8 mouse cellular contexts compared by ENCODE assay signal in the genomic region with DNA sequence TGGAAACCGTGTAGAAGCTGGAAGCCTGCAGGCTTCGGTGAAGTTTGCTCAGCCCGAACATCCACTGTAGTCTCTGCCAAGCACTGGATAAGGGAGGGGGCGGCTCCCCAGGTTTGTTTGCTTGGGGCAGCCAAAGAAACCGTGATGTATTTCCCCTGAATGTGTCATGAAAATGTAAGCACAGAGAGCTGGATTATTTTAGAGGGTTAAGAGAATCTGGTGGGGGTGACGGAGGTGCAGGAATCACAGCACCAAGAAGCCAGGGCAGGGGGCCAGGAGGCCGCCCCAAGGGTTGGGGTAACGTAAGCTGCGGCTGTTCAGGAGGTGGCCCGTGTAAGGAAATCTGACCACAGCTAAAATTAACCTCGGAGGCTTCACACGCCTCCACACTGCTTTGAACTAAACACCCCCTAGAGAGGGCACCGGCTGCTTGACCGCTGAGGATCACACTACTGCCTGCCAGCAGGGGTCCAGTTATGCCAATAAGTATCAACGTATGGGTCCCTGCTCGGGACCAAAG.
DNase-seq lines count a peak whose midpoint lies in the region; ATAC-seq and TF ChIP-seq lines count a peak whose summit lies in the region.

No protein-coding gene starts in this region.

- ATAC-seq in embryonic facial prominence, embryonic 14.5 days (ENCODE audit: low read depth), result peak; percentile 76
- ATAC-seq in lung, embryonic 14.5 days (ENCODE audit: insufficient read depth), result peak; percentile 64
- peak; percentile 69; the same call in 1 of the 2 replicates for ATAC-seq in stomach, embryonic 15.5 days (ENCODE audit: insufficient read depth, low FRiP score, low read depth)
- ATAC-seq in cerebellum, adult (ENCODE audit: insufficient number of reproducible peaks, low FRiP score, low TSS enrichment), result no peak

- peak overlapping the region; percentile 78 for H3K4me3 ChIP-seq in ES-Bruce4 (ENCODE audit: low read depth, low read length)
- no peak overlapping the region for H3K4me3 ChIP-seq in embryonic facial prominence, embryonic 14.5 days (ENCODE audit: low read depth, low read length)
- H3K4me3 ChIP-seq in lung, embryonic 14.5 days (ENCODE audit: low read depth, low read length), result no peak overlapping the region
- peak overlapping the region; percentile 13; the same call in 1 of the 2 replicates for H3K4me3 ChIP-seq in stomach, embryonic 15.5 days (replicated peaks)

- H3K27me3 ChIP-seq in ES-Bruce4 (ENCODE audit: control insufficient read depth, insufficient read depth, low read length, poor library complexity, severe bottlenecking), result no peaks in the 10 kb centered on the region
- no peaks in the 10 kb centered on the region for H3K27me3 ChIP-seq in embryonic facial prominence, embryonic 14.5 days (replicated peaks; ENCODE audit: control insufficient read depth, insufficient read depth, low read length)
- H3K27me3 ChIP-seq in lung, embryonic 14.5 days (ENCODE audit: insufficient read depth, low read length), result no peaks in the 10 kb centered on the region
- no peaks in the 10 kb centered on the region for H3K27me3 ChIP-seq in stomach, embryonic 15.5 days (replicated peaks)

- intact Hi-C loops in heart, postnatal 36 days (cut with DNase I), result loop anchor here (5.0 kb wide), 1 partner anchor 54 kb away; no protein-coding TSS in a partner anchor

- H3K36me3 ChIP-seq in ES-Bruce4 (ENCODE audit: control insufficient read depth, insufficient read depth, low read length, poor library complexity, severe bottlenecking), result no peaks in the 10 kb centered on the region
- no peaks in the 10 kb centered on the region for H3K36me3 ChIP-seq in embryonic facial prominence, embryonic 14.5 days (ENCODE audit: control insufficient read depth, insufficient read depth, low read length)
- no peaks in the 10 kb centered on the region for H3K36me3 ChIP-seq in lung, embryonic 14.5 days (ENCODE audit: insufficient read depth)
- H3K36me3 ChIP-seq in stomach, embryonic 15.5 days, result no peaks in the 10 kb centered on the region

- TF ChIP-seq CTCF in ES-Bruce4 (IDR thresholded peaks at IDR 0.05; ENCODE audit: low read depth, low read length), result no peak
- TF ChIP-seq CTCF in lung, embryonic 14.5 days (IDR thresholded peaks at IDR 0.05; ENCODE audit: low read depth), result no peak

- no peaks in the 10 kb centered on the region for H3K9me3 ChIP-seq in ES-Bruce4 (replicated peaks; ENCODE audit: control insufficient read depth, insufficient read depth, low read length, poor library complexity, severe bottlenecking)
- H3K9me3 ChIP-seq in embryonic facial prominence, embryonic 14.5 days (ENCODE audit: control insufficient read depth, low read length), result no peaks in the 10 kb centered on the region
- H3K9me3 ChIP-seq in lung, embryonic 14.5 days (ENCODE audit: low read depth, low read length), result no peaks in the 10 kb centered on the region
- no peaks in the 10 kb centered on the region for H3K9me3 ChIP-seq in stomach, embryonic 15.5 days

- peak overlapping the region; percentile 64 for H3K9ac ChIP-seq in ES-Bruce4 (ENCODE audit: low read depth, poor library complexity, severe bottlenecking)
- no peak overlapping the region for H3K9ac ChIP-seq in embryonic facial prominence, embryonic 14.5 days (ENCODE audit: low read depth, low read length)
- no peak overlapping the region for H3K9ac ChIP-seq in lung, embryonic 14.5 days
- no peak overlapping the region for H3K9ac ChIP-seq in stomach, embryonic 15.5 days

- 10% methylated on average over 15 of the region's 16 CpGs for WGBS in embryonic facial prominence, embryonic 14.5 days
- WGBS in lung, embryonic 14.5 days, result 3% methylated on average over 16 of the region's 16 CpGs
- WGBS in stomach, embryonic 15.5 days, result 8% methylated on average over 16 of the region's 16 CpGs

- TF ChIP-seq POLR2A in ES-Bruce4 (IDR thresholded peaks at IDR 0.05; ENCODE audit: insufficient read depth, low read length), result no peak

- H3K4me1 ChIP-seq in ES-Bruce4 (ENCODE audit: control insufficient read depth, insufficient read depth, low read length), result peaks cover 13% of the 10 kb centered on the region
- H3K4me1 ChIP-seq in embryonic facial prominence, embryonic 14.5 days (ENCODE audit: control insufficient read depth, insufficient read depth, low read length), result peaks cover 19% of the 10 kb centered on the region
- H3K4me1 ChIP-seq in lung, embryonic 14.5 days (ENCODE audit: insufficient read depth), result peaks cover 10% of the 10 kb centered on the region
- H3K4me1 ChIP-seq in stomach, embryonic 15.5 days, result peaks cover 21% of the 10 kb centered on the region

- peak overlapping the region; percentile 55 for H3K27ac ChIP-seq in ES-Bruce4 (ENCODE audit: insufficient read depth, low read length)
- peak overlapping the region; percentile 50 for H3K27ac ChIP-seq in embryonic facial prominence, embryonic 14.5 days (replicated peaks; ENCODE audit: low read depth, low read length)
- peak overlapping the region; percentile 2; the same call in 1 of the 2 replicates for H3K27ac ChIP-seq in lung, embryonic 14.5 days (ENCODE audit: low read depth)
- H3K27ac ChIP-seq in stomach, embryonic 15.5 days, result peak overlapping the region; percentile 81

- peak; percentile 83 for DNase-seq in embryonic facial prominence, embryonic 14.5 days (ENCODE audit: low spot score)
- DNase-seq in heart, postnatal 36 days, result peak; percentile 27 to 33
- DNase-seq in lung, embryonic 14.5 days, result peak; percentile 59
- DNase-seq in left cerebral cortex, adult 8-10 months (ENCODE audit: low spot score in 2 of 2), result no peak
- DNase-seq in kidney, adult 9 months, result no peak

- TF ChIP-seq EP300 in ES-Bruce4 (IDR thresholded peaks at IDR 0.05; ENCODE audit: insufficient read depth, low read depth, low read length), result 0 out of 2 replicates have a peak, but pooled peaks have one; percentile 8

- peak overlapping the region; percentile 43 for H3K4me2 ChIP-seq in embryonic facial prominence, embryonic 14.5 days (ENCODE audit: low read depth, low read length)
- H3K4me2 ChIP-seq in lung, embryonic 14.5 days, result peak overlapping the region; percentile 50
- peak overlapping the region; percentile 44 for H3K4me2 ChIP-seq in stomach, embryonic 15.5 days

Comparison
In these comparisons a context has a peak if more than half of its experiments do, and no peak if none do; other contexts are left out.
1. H3K27ac ChIP-seq: peak in every context shown above with its lines; median percentile 81 in stomach, embryonic 15.5 days; 55 in ES-Bruce4; 50 in embryonic facial prominence, embryonic 14.5 days; 2 in lung, embryonic 14.5 days.
2. H3K4me3 ChIP-seq: peak in ES-Bruce4 (single experiment) and stomach, embryonic 15.5 days (single experiment); none in embryonic facial prominence, embryonic 14.5 days (single experiment) and lung, embryonic 14.5 days (single experiment).
3. DNase-seq: peak in embryonic facial prominence, embryonic 14.5 days (single experiment), heart, postnatal 36 days (2 of 2) and lung, embryonic 14.5 days (single experiment); none in left cerebral cortex, adult 8-10 months (0 of 2) and kidney, adult 9 months (single experiment).
4. Peak in every context shown above with its lines, with median percentiles within 50 percentile points of each other: H3K4me2 ChIP-seq.